Mouse (Mus musculus) embryonic fibroblast, embryonic 13.5 days (primary cell): ENCODE measurements around the gene Osm.

Experiments
- CTCF ChIP-seq: IDR thresholded peaks from 2 replicates; pipeline ENCODE4 v1.5.1; 2011; ENCODE audit warnings: mild to moderate bottlenecking, control low read depth, low read length, moderate library complexity, borderline replicate concordance; ENCODE audit not compliant: insufficient read depth
- POLR2A ChIP-seq: IDR thresholded peaks from 2 replicates; pipeline ENCODE4 v1.6.1; 2011; ENCODE audit warnings: low read depth, mild to moderate bottlenecking, control low read depth, low read length, moderate library complexity

GRCm38 (mm10) chr11:4238167-4238566, 1.9 kb downstream of the Osm start:
- TF ChIP-seq POLR2A (no peak), CTCF (no peak)
